Mouse (Mus musculus): Measurements from ENCODE around the gene Spty2d1. TPM values are rescaled to one million over a fixed set of nuclear protein-coding genes. Genes with fewer than 3 reads are reported as not detected.
"Not testable (repeated sequence)": the region's sequence is repeated elsewhere in the genome, so short reads cannot be mapped to it uniquely, and the experiment has no call there.

Gene Spty2d1
- total and polyA plus RNA-seq, 2 experiments from 2014 or later: 7.7 to 8.7 TPM

GRCm38 (mm10) chr7:46997644-46998395, 10.4 kb downstream of the Spty2d1 start:
- peak overlapping the region; percentile 23 for H3K4me3 ChIP-seq (ENCODE audit: low read depth, low read length)
- H3K4me2 ChIP-seq (ENCODE audit: low read depth, low read length): peak overlapping the region; percentile 56
- 45% methylated on average over 21 of the region's 21 CpGs for WGBS

GRCm38 (mm10) chr7:46997008-46997407, 11.2 kb downstream of the Spty2d1 start:
- Histone ChIP-seq H3K4me2 (ENCODE audit: low read depth, low read length) (no peak overlapping the region), H3K9ac (replicated peaks; ENCODE audit: low read depth, low read length) (no peak overlapping the region), H3K4me3 (ENCODE audit: low read depth, low read length) (no peak overlapping the region), H3K36me3 (replicated peaks; ENCODE audit: control insufficient read depth, insufficient read depth, low read length) (peaks cover 66% of the 10 kb centered on the region), H3K27ac (ENCODE audit: low read depth) (no peak overlapping the region), H3K27me3 (ENCODE audit: control insufficient read depth, insufficient read depth, low read length) (no peaks in the 10 kb centered on the region), H3K4me1 (ENCODE audit: control insufficient read depth, insufficient read depth) (peaks cover 19% of the 10 kb centered on the region), H3K9me3 (replicated peaks; ENCODE audit: control insufficient read depth, low read length) (no peaks in the 10 kb centered on the region)
- TF ChIP-seq EP300 (IDR thresholded peaks at IDR 0.05; ENCODE audit: low read depth) (no peak), CTCF (IDR thresholded peaks at IDR 0.05; ENCODE audit: low read depth) (no peak)
- no peak for DNase-seq (ENCODE audit: low spot score)
- ATAC-seq (ENCODE audit: insufficient read depth, low read depth): no peak
- 60% methylated on average over 4 of the region's 4 CpGs for WGBS

More at GRCm38 (mm10) chr7:46997644-46998395, 10.4 kb downstream of the Spty2d1 start:
- 0 out of 2 replicates have a peak overlapping the region, but pooled peaks have one; percentile 16 for H3K9ac ChIP-seq (replicated peaks; ENCODE audit: low read depth, low read length)
- no peaks in the 10 kb centered on the region for H3K9me3 ChIP-seq (replicated peaks; ENCODE audit: control insufficient read depth, low read length)
- H3K27me3 ChIP-seq (ENCODE audit: control insufficient read depth, insufficient read depth, low read length): no peaks in the 10 kb centered on the region
- peaks cover 19% of the 10 kb centered on the region for H3K4me1 ChIP-seq (ENCODE audit: control insufficient read depth, insufficient read depth)
- peak; percentile 83 for ATAC-seq (ENCODE audit: insufficient read depth, low read depth)
- peak; percentile 25 for DNase-seq (ENCODE audit: low spot score)
- TF ChIP-seq CTCF (IDR thresholded peaks at IDR 0.05; ENCODE audit: low read depth): no peak
- H3K27ac ChIP-seq (ENCODE audit: low read depth): peak overlapping the region; percentile 62
- H3K36me3 ChIP-seq (replicated peaks; ENCODE audit: control insufficient read depth, insufficient read depth, low read length): peaks cover 62% of the 10 kb centered on the region

DNA sequence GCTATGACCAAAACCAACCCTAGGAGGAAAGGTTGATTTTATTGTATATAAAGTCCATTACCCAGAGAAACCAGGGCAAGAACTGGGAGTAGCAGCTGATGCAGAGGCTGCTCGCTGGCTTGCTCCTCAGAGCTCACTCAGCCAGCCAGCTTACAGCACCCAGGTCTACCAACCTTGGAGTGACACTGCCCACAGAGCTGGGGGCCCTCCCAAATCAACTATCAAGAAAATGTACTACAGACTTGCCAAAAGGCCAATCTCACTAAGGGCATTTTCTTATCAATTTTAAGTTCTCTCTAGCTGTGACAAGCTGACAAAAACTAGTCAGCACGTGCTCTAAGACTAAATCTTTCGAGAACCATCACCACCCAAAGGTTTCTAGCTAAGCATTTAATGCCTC, 12.7 kb downstream of the Spty2d1 start:
- 83% methylated on average over 3 of the region's 3 CpGs for WGBS
- TF ChIP-seq CTCF (IDR thresholded peaks at IDR 0.05; ENCODE audit: low read depth) (no peak), EP300 (IDR thresholded peaks at IDR 0.05; ENCODE audit: low read depth) (no peak)
- ATAC-seq (ENCODE audit: insufficient read depth, low read depth): no peak

GRCm38 (mm10) chr7:46993079-46993478, 15.1 kb downstream of the Spty2d1 start:
- 85% methylated on average over 8 of the region's 8 CpGs for WGBS
- Histone ChIP-seq H3K4me3 (ENCODE audit: low read depth, low read length) (no peak overlapping the region), H3K4me2 (ENCODE audit: low read depth, low read length) (no peak overlapping the region), H3K9me3 (replicated peaks; ENCODE audit: control insufficient read depth, low read length) (no peaks in the 10 kb centered on the region), H3K36me3 (replicated peaks; ENCODE audit: control insufficient read depth, insufficient read depth, low read length) (peaks cover 65% of the 10 kb centered on the region), H3K4me1 (ENCODE audit: control insufficient read depth, insufficient read depth) (peaks cover 11% of the 10 kb centered on the region), H3K27ac (ENCODE audit: low read depth) (no peak overlapping the region), H3K9ac (replicated peaks; ENCODE audit: low read depth, low read length) (no peak overlapping the region), H3K27me3 (ENCODE audit: control insufficient read depth, insufficient read depth, low read length) (no peaks in the 10 kb centered on the region)
- TF ChIP-seq EP300 (IDR thresholded peaks at IDR 0.05; ENCODE audit: low read depth): no peak
- no peak for TF ChIP-seq CTCF (IDR thresholded peaks at IDR 0.05; ENCODE audit: low read depth)
- DNase-seq (ENCODE audit: low spot score) (no peak), ATAC-seq (ENCODE audit: insufficient read depth, low read depth) (no peak)

More for the DNA sequence above, 12.7 kb downstream of the Spty2d1 start:
- H3K27me3 ChIP-seq (ENCODE audit: control insufficient read depth, insufficient read depth, low read length): no peaks in the 10 kb centered on the region
- peaks cover 12% of the 10 kb centered on the region for H3K4me1 ChIP-seq (ENCODE audit: control insufficient read depth, insufficient read depth)
- no peak overlapping the region for H3K4me2 ChIP-seq (ENCODE audit: low read depth, low read length)
- no peak for DNase-seq (ENCODE audit: low spot score)
- H3K36me3 ChIP-seq (replicated peaks; ENCODE audit: control insufficient read depth, insufficient read depth, low read length): peaks cover 77% of the 10 kb centered on the region
- H3K4me3 ChIP-seq (ENCODE audit: low read depth, low read length): no peak overlapping the region
- no peaks in the 10 kb centered on the region for H3K9me3 ChIP-seq (replicated peaks; ENCODE audit: control insufficient read depth, low read length)
- H3K9ac ChIP-seq (replicated peaks; ENCODE audit: low read depth, low read length): no peak overlapping the region
- H3K27ac ChIP-seq (ENCODE audit: low read depth): no peak overlapping the region

DNA sequence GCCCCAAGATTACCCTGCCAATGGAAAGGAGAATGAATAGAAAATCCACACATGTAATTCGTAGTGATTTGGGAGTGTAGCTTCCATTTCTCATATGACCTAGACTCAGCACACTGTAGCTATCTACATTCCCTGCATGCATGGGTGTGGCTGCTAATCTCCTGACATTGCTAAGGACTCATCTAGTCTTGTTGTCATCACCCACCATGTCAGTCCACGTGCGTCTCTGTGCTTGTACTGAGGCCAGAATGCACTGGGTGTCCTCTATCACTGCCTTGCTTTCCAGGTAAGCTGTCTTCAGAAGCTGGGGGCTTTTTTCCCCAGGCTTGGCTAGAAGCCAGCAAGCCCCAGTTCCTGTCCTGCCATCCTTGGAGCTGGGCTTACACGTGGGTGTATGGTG, 18.8 kb downstream of the Spty2d1 start:
- not testable (repeated sequence) for H3K9me3 ChIP-seq (replicated peaks; ENCODE audit: control insufficient read depth, low read length); DNase-seq (ENCODE audit: low spot score); H3K27me3 ChIP-seq (ENCODE audit: control insufficient read depth, insufficient read depth, low read length); H3K4me2 ChIP-seq (ENCODE audit: low read depth, low read length); H3K4me3 ChIP-seq (ENCODE audit: low read depth, low read length); H3K27ac ChIP-seq (ENCODE audit: low read depth); ATAC-seq (ENCODE audit: insufficient read depth, low read depth); H3K4me1 ChIP-seq (ENCODE audit: control insufficient read depth, insufficient read depth); H3K9ac ChIP-seq (replicated peaks; ENCODE audit: low read depth, low read length)
- 35% methylated on average over 4 of the region's 4 CpGs for WGBS
- peaks cover 31% of the 10 kb centered on the region for H3K36me3 ChIP-seq (replicated peaks; ENCODE audit: control insufficient read depth, insufficient read depth, low read length)

DNA sequence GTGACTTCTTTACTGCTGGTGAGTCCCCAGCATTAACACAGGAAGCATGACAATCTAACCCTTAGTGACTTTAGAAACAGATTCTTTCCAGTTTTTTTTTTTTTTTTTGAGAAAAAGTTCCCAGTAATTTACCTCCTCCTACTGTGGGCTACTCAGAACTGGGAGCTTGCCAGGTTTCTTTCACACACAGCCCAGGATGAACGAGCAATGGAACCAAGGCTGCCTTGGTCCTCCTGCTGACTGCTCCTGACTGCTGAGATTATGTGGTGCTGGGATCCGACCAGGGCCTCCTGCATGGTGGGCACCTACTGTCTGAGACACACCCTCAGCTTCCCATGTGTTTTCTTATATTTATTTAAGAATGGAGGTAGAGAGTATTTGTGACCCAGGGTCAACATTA, 21.1 kb downstream of the Spty2d1 start:
- Histone ChIP-seq H3K4me3 (ENCODE audit: low read depth, low read length) (no peak overlapping the region), H3K4me2 (ENCODE audit: low read depth, low read length) (no peak overlapping the region), H3K9ac (replicated peaks; ENCODE audit: low read depth, low read length) (no peak overlapping the region), H3K27me3 (ENCODE audit: control insufficient read depth, insufficient read depth, low read length) (no peaks in the 10 kb centered on the region), H3K9me3 (replicated peaks; ENCODE audit: control insufficient read depth, low read length) (no peaks in the 10 kb centered on the region), H3K27ac (ENCODE audit: low read depth) (peak overlapping the region; percentile 15; the same call in 1 of the 2 replicates), H3K36me3 (replicated peaks; ENCODE audit: control insufficient read depth, insufficient read depth, low read length) (peaks cover 12% of the 10 kb centered on the region), H3K4me1 (ENCODE audit: control insufficient read depth, insufficient read depth) (0 out of 2 replicates have a peak, but pooled peaks cover 3% of the 10 kb centered on the region)
- 39% methylated on average over 2 of the region's 2 CpGs for WGBS
- ATAC-seq (ENCODE audit: insufficient read depth, low read depth): no peak
- DNase-seq (ENCODE audit: low spot score): no peak
- TF ChIP-seq EP300 (IDR thresholded peaks at IDR 0.05; ENCODE audit: low read depth): no peak
- TF ChIP-seq CTCF (IDR thresholded peaks at IDR 0.05; ENCODE audit: low read depth): no peak
